Mouse (Mus musculus): ENCODE results near the gene Mapk11.

DNA sequence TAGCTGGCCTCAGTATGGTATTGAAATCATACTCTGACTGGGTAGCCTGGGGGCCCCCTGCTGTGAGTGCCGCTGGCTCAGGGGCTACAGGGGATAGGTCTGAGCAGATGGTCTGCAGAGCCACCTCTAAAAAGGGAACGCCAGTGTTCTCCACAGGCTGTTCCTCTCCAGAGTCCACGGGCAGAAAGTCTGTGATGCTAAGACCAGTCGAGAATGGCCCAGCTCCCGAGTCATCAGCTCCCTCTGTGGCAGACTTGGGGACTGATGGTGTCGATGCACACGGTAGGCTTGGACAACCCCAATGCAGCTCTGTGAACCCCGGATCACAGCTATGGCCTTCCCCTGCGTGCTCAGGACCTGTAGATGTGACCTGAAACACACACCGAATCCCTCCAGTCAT is 45.5 kb downstream of the Mapk11 start:
- TF ChIP-seq POLR2A (IDR thresholded peaks at IDR 0.05; ENCODE audit: insufficient read length, low read depth) (no peak), MAX (IDR thresholded peaks at IDR 0.05; ENCODE audit: low read depth) (no peak), MYOD1 (IDR thresholded peaks at IDR 0.05; ENCODE audit: control insufficient read depth in 1 of 3, insufficient read length in 2 of 3, low read depth in 2 of 3) (no peak), POLR2AphosphoS2 (IDR thresholded peaks at IDR 0.05; ENCODE audit: insufficient read length, low read depth) (no peak), TCF12 (IDR thresholded peaks at IDR 0.05; ENCODE audit: insufficient read depth, poor library complexity, severe bottlenecking) (no peak), CEBPB (IDR thresholded peaks at IDR 0.05; ENCODE audit: insufficient read depth, poor library complexity, severe bottlenecking) (no peak), MYOG (IDR thresholded peaks at IDR 0.05; ENCODE audit: control insufficient read depth in 1 of 3, insufficient read depth in 1 of 3, insufficient read length in 2 of 3, low read depth in 2 of 3) (no peak)

Data from myocyte (in vitro differentiated cells).